Mouse (Mus musculus): ENCODE results near the gene Strbp.
"Not testable (repeated sequence)": the region's sequence is repeated elsewhere in the genome, so short reads cannot be mapped to it uniquely, and the experiment has no call there.

- TF ChIP-seq CTCF (IDR thresholded peaks at IDR 0.05; ENCODE audit: low read depth, low read length); POLR2A (IDR thresholded peaks at IDR 0.05; ENCODE audit: insufficient read depth, low read length): not testable (repeated sequence)
These were observed 197.8 kb downstream of the Strbp start for GRCm38 (mm10) chr2:37505856-37506255.
